Mouse (Mus musculus): ENCODE results near the gene Map1b. TPM values are rescaled to one million over a fixed set of nuclear protein-coding genes. Genes with fewer than 3 reads are reported as not detected.

The Map1b gene
- polyA plus RNA-seq, 1 experiment from 2014 or later: 1,521 TPM

- Histone ChIP-seq H3K36me3 (ENCODE audit: control insufficient read depth, insufficient read depth, low read length) (no peaks in the 10 kb centered on the region), H3K4me1 (replicated peaks; ENCODE audit: control insufficient read depth, insufficient read depth, low read length) (no peaks in the 10 kb centered on the region), H3K9me3 (ENCODE audit: control insufficient read depth, low read length) (no peaks in the 10 kb centered on the region), H3K4me3 (ENCODE audit: low read depth, low read length) (no peak overlapping the region), H3K9ac (ENCODE audit: low read depth, low read length) (no peak overlapping the region), H3K27ac (ENCODE audit: low read depth, low read length) (no peak overlapping the region), H3K27me3 (ENCODE audit: control insufficient read depth, insufficient read depth, low read length) (no peaks in the 10 kb centered on the region), H3K4me2 (replicated peaks; ENCODE audit: low read depth, low read length) (no peak overlapping the region)
- 85% methylated on average over 12 of the region's 12 CpGs for WGBS
- DNase-seq (ENCODE audit: low spot score) (no peak), ATAC-seq (ENCODE audit: low FRiP score) (0 out of 2 replicates have a peak, but pooled peaks have one; percentile 28)
Measured at GRCm38 (mm10) chr13:99458658-99459386, 57.5 kb downstream of the Map1b start.

GRCm38 (mm10) chr13:99454977-99455376, 61.4 kb downstream of the Map1b start:
- no peak overlapping the region for H3K4me2 ChIP-seq (replicated peaks; ENCODE audit: low read depth, low read length)

GRCm38 (mm10) chr13:99452444-99452843, 63.9 kb downstream of the Map1b start:
- Histone ChIP-seq H3K27ac (ENCODE audit: low read depth, low read length) (no peak overlapping the region), H3K36me3 (ENCODE audit: control insufficient read depth, insufficient read depth, low read length) (no peaks in the 10 kb centered on the region), H3K9me3 (ENCODE audit: control insufficient read depth, low read length) (no peaks in the 10 kb centered on the region), H3K4me2 (replicated peaks; ENCODE audit: low read depth, low read length) (no peak overlapping the region), H3K4me3 (ENCODE audit: low read depth, low read length) (no peak overlapping the region), H3K27me3 (ENCODE audit: control insufficient read depth, insufficient read depth, low read length) (no peaks in the 10 kb centered on the region), H3K9ac (ENCODE audit: low read depth, low read length) (no peak overlapping the region), H3K4me1 (replicated peaks; ENCODE audit: control insufficient read depth, insufficient read depth, low read length) (peaks cover 7% of the 10 kb centered on the region)
- DNase-seq (ENCODE audit: low spot score) (no peak), ATAC-seq (ENCODE audit: low FRiP score) (no peak)
- 79% methylated on average over 3 of the region's 3 CpGs for WGBS

More at GRCm38 (mm10) chr13:99454977-99455376, 61.4 kb downstream of the Map1b start:
- Histone ChIP-seq H3K36me3 (ENCODE audit: control insufficient read depth, insufficient read depth, low read length) (no peaks in the 10 kb centered on the region), H3K9me3 (ENCODE audit: control insufficient read depth, low read length) (no peaks in the 10 kb centered on the region), H3K9ac (ENCODE audit: low read depth, low read length) (no peak overlapping the region), H3K4me3 (ENCODE audit: low read depth, low read length) (no peak overlapping the region), H3K27ac (ENCODE audit: low read depth, low read length) (peak overlapping the region; percentile 11; the same call in 1 of the 2 replicates), H3K4me1 (replicated peaks; ENCODE audit: control insufficient read depth, insufficient read depth, low read length) (no peaks in the 10 kb centered on the region), H3K27me3 (ENCODE audit: control insufficient read depth, insufficient read depth, low read length) (no peaks in the 10 kb centered on the region)
- DNase-seq (ENCODE audit: low spot score) (no peak), ATAC-seq (ENCODE audit: low FRiP score) (no peak)
- WGBS: 91% methylated on average over 7 of the region's 7 CpGs

GRCm38 (mm10) chr13:99451276-99451675, 65.1 kb downstream of the Map1b start:
- Histone ChIP-seq H3K27me3 (ENCODE audit: control insufficient read depth, insufficient read depth, low read length) (no peaks in the 10 kb centered on the region), H3K9ac (ENCODE audit: low read depth, low read length) (no peak overlapping the region), H3K4me1 (replicated peaks; ENCODE audit: control insufficient read depth, insufficient read depth, low read length) (peaks cover 14% of the 10 kb centered on the region), H3K27ac (ENCODE audit: low read depth, low read length) (no peak overlapping the region), H3K4me3 (ENCODE audit: low read depth, low read length) (no peak overlapping the region), H3K9me3 (ENCODE audit: control insufficient read depth, low read length) (no peaks in the 10 kb centered on the region), H3K36me3 (ENCODE audit: control insufficient read depth, insufficient read depth, low read length) (no peaks in the 10 kb centered on the region), H3K4me2 (replicated peaks; ENCODE audit: low read depth, low read length) (no peak overlapping the region)
- DNase-seq (ENCODE audit: low spot score): no peak
- ATAC-seq (ENCODE audit: low FRiP score): no peak
- 83% methylated on average over 5 of the region's 5 CpGs for WGBS

- Histone ChIP-seq H3K4me2 (replicated peaks; ENCODE audit: low read depth, low read length) (no peak overlapping the region), H3K9me3 (ENCODE audit: control insufficient read depth, low read length) (no peaks in the 10 kb centered on the region), H3K27ac (ENCODE audit: low read depth, low read length) (no peak overlapping the region), H3K36me3 (ENCODE audit: control insufficient read depth, insufficient read depth, low read length) (no peaks in the 10 kb centered on the region), H3K4me3 (ENCODE audit: low read depth, low read length) (no peak overlapping the region), H3K27me3 (ENCODE audit: control insufficient read depth, insufficient read depth, low read length) (no peaks in the 10 kb centered on the region), H3K9ac (ENCODE audit: low read depth, low read length) (no peak overlapping the region), H3K4me1 (replicated peaks; ENCODE audit: control insufficient read depth, insufficient read depth, low read length) (peaks cover 19% of the 10 kb centered on the region)
- DNase-seq (ENCODE audit: low spot score): no peak
- 82% methylated on average over 7 of the region's 7 CpGs for WGBS
- ATAC-seq (ENCODE audit: low FRiP score): no peak
Measured at GRCm38 (mm10) chr13:99450766-99451165, 65.6 kb downstream of the Map1b start.

GRCm38 (mm10) chr13:99449547-99449946, 66.8 kb downstream of the Map1b start:
- no peak for DNase-seq (ENCODE audit: low spot score)
- WGBS: 89% methylated on average over 4 of the region's 4 CpGs
- H3K4me3 ChIP-seq (ENCODE audit: low read depth, low read length): no peak overlapping the region
- no peaks in the 10 kb centered on the region for H3K9me3 ChIP-seq (ENCODE audit: control insufficient read depth, low read length)
- no peaks in the 10 kb centered on the region for H3K36me3 ChIP-seq (ENCODE audit: control insufficient read depth, insufficient read depth, low read length)
- peaks cover 22% of the 10 kb centered on the region for H3K4me1 ChIP-seq (replicated peaks; ENCODE audit: control insufficient read depth, insufficient read depth, low read length)
- H3K9ac ChIP-seq (ENCODE audit: low read depth, low read length): no peak overlapping the region
- H3K27me3 ChIP-seq (ENCODE audit: control insufficient read depth, insufficient read depth, low read length): no peaks in the 10 kb centered on the region
- 0 out of 2 replicates have a peak overlapping the region, but pooled peaks have one; percentile 73 for H3K27ac ChIP-seq (ENCODE audit: low read depth, low read length)
- ATAC-seq (ENCODE audit: low FRiP score): no peak
- no peak overlapping the region for H3K4me2 ChIP-seq (replicated peaks; ENCODE audit: low read depth, low read length)

GRCm38 (mm10) chr13:99448278-99448677, 68.1 kb downstream of the Map1b start:
- peak overlapping the region; percentile 73 for H3K27ac ChIP-seq (ENCODE audit: low read depth, low read length)
- no peak for ATAC-seq (ENCODE audit: low FRiP score)
- WGBS: 33% methylated on average over 4 of the region's 4 CpGs
- no peak overlapping the region for H3K4me2 ChIP-seq (replicated peaks; ENCODE audit: low read depth, low read length)
- no peaks in the 10 kb centered on the region for H3K27me3 ChIP-seq (ENCODE audit: control insufficient read depth, insufficient read depth, low read length)
- H3K9ac ChIP-seq (ENCODE audit: low read depth, low read length): no peak overlapping the region
- H3K36me3 ChIP-seq (ENCODE audit: control insufficient read depth, insufficient read depth, low read length): no peaks in the 10 kb centered on the region
- peak; percentile 45 for DNase-seq (ENCODE audit: low spot score)
- peaks cover 22% of the 10 kb centered on the region for H3K4me1 ChIP-seq (replicated peaks; ENCODE audit: control insufficient read depth, insufficient read depth, low read length)
- no peaks in the 10 kb centered on the region for H3K9me3 ChIP-seq (ENCODE audit: control insufficient read depth, low read length)
- H3K4me3 ChIP-seq (ENCODE audit: low read depth, low read length): no peak overlapping the region

- Histone ChIP-seq H3K9me3 (ENCODE audit: control insufficient read depth, low read length) (no peaks in the 10 kb centered on the region), H3K36me3 (ENCODE audit: control insufficient read depth, insufficient read depth, low read length) (no peaks in the 10 kb centered on the region), H3K27me3 (ENCODE audit: control insufficient read depth, insufficient read depth, low read length) (no peaks in the 10 kb centered on the region), H3K4me2 (replicated peaks; ENCODE audit: low read depth, low read length) (peak overlapping the region; percentile 44), H3K27ac (ENCODE audit: low read depth, low read length) (peak overlapping the region; percentile 95), H3K4me1 (replicated peaks; ENCODE audit: control insufficient read depth, insufficient read depth, low read length) (peaks cover 22% of the 10 kb centered on the region), H3K9ac (ENCODE audit: low read depth, low read length) (peak overlapping the region; percentile 62), H3K4me3 (ENCODE audit: low read depth, low read length) (peak overlapping the region; percentile 27)
- ATAC-seq (ENCODE audit: low FRiP score) (no peak; the same call in 1 of the 2 replicates), DNase-seq (ENCODE audit: low spot score) (peak; percentile 50)
- 21% methylated on average over 11 of the region's 11 CpGs for WGBS
Measured at GRCm38 (mm10) chr13:99447403-99448199, 68.7 kb downstream of the Map1b start.
